Comparison of ENCODE assay signal across 8 mouse cellular contexts in the genomic region with DNA sequence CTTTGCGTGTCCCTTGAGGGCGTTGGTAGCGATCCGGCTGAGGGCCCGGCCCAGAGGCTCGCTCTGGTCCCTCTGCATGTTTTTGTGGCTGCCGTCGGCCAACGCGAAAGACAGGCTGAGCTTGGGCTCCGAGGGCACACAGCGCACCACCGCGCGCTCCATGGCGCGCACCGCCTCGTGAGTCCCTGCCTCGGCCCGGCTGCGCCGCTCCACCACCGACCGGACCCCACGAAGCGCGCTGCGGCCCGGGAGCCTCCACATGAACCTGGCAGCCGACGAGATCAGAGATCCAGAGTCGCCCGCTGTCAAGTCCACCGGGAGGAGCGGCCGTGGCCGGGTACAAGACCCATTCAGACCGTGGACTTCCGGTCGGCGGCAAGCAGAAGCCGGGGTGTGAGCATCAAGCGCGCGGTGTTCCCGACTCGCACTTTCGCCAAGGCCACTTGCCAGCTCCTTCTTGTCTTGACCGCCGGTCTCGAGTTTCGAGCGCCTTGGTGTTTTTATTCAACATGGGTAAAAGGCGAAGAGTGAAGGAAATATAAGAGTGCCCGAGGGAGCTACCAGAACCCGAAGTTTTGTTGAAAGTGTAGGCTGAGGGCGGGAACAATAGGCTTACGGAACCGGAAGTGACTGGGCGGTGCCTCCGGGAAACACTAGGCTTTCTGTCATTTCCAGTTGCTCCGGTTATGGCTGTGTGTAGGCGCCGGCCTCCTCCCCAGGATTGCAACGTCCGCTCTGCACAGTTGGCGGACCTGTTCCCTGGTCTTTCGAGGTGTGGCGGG. TPM values are rescaled to one million over a fixed set of nuclear protein-coding genes. Genes with fewer than 3 reads are reported as not detected.
A peak's percentile ranks its signal among the peaks of the same experiment; 100 is the strongest.
DNase-seq lines count a peak whose midpoint lies in the region; ATAC-seq and TF ChIP-seq lines count a peak whose summit lies in the region.

A gene (minus strand): TSS at position 592 of the 782 bp plus-strand sequence.

- peak within 1 kb of the TSS; percentile 96 for H3K4me3 ChIP-seq in E14TG2a.4 (replicated peaks; ENCODE audit: low read length)
- peak within 1 kb of the TSS; percentile 83 for H3K4me3 ChIP-seq in forebrain, embryonic 12.5 days (replicated peaks)
- H3K4me3 ChIP-seq in heart, postnatal 0 days (ENCODE audit: low read depth, low read length): peak within 1 kb of the TSS; percentile 91
- H3K4me3 ChIP-seq in liver, embryonic 16.5 days (ENCODE audit: low read depth, low read length): peak within 1 kb of the TSS; percentile 83
- peak within 1 kb of the TSS; percentile 99 for H3K4me3 ChIP-seq in neural tube, embryonic 13.5 days
- H3K4me3 ChIP-seq in testis, adult 2 months (ENCODE audit: control insufficient read depth, low read depth, low read length): peak within 1 kb of the TSS; percentile 99

- no peaks in the 10 kb centered on the region for H3K9me3 ChIP-seq in E14TG2a.4 (ENCODE audit: low read length)
- no peaks in the 10 kb centered on the region for H3K9me3 ChIP-seq in forebrain, embryonic 12.5 days
- H3K9me3 ChIP-seq in heart, postnatal 0 days (replicated peaks; ENCODE audit: control insufficient read depth, low read length): no peaks in the 10 kb centered on the region
- no peaks in the 10 kb centered on the region for H3K9me3 ChIP-seq in liver, embryonic 16.5 days (replicated peaks; ENCODE audit: control insufficient read depth, low read length)
- H3K9me3 ChIP-seq in neural tube, embryonic 13.5 days: no peaks in the 10 kb centered on the region

- ATAC-seq in forebrain, embryonic 12.5 days (ENCODE audit: low FRiP score): peak; percentile 93
- peak; percentile 91 for ATAC-seq in heart, postnatal 0 days (ENCODE audit: insufficient read depth, low read depth)
- ATAC-seq in liver, embryonic 16.5 days (ENCODE audit: low read depth): peak; percentile 85
- ATAC-seq in neural tube, embryonic 13.5 days (ENCODE audit: low read depth): peak; percentile 94

- H3K36me3 ChIP-seq in E14TG2a.4 (ENCODE audit: insufficient read depth, low read length): peaks cover 35% of the 10 kb centered on the region
- H3K36me3 ChIP-seq in forebrain, embryonic 12.5 days (replicated peaks): peaks cover 16% of the 10 kb centered on the region; the same call in 1 of the 2 replicates
- H3K36me3 ChIP-seq in heart, postnatal 0 days (replicated peaks; ENCODE audit: control insufficient read depth, insufficient read depth, low read length): peaks cover 21% of the 10 kb centered on the region
- H3K36me3 ChIP-seq in liver, embryonic 16.5 days (ENCODE audit: control insufficient read depth, insufficient read depth): peaks cover 7% of the 10 kb centered on the region
- peaks cover 18% of the 10 kb centered on the region for H3K36me3 ChIP-seq in neural tube, embryonic 13.5 days
- H3K36me3 ChIP-seq in testis, adult 2 months (ENCODE audit: control insufficient read depth, insufficient read depth, low read length): no peaks in the 10 kb centered on the region

- under 1% methylated on average over 70 of the region's 70 CpGs for WGBS in forebrain, embryonic 12.5 days
- WGBS in heart, postnatal 0 days: under 1% methylated on average over 70 of the region's 70 CpGs
- under 1% methylated on average over 70 of the region's 70 CpGs for WGBS in liver, embryonic 16.5 days (ENCODE audit: insufficient replicate concordance)
- under 1% methylated on average over 70 of the region's 70 CpGs for WGBS in neural tube, embryonic 13.5 days

- H3K27ac ChIP-seq in forebrain, embryonic 12.5 days: peak within 1 kb of the TSS; percentile 82
- peak within 1 kb of the TSS; percentile 92 for H3K27ac ChIP-seq in heart, postnatal 0 days (ENCODE audit: low read depth)
- H3K27ac ChIP-seq in liver, embryonic 16.5 days (ENCODE audit: low read length): peak within 1 kb of the TSS; percentile 93
- H3K27ac ChIP-seq in neural tube, embryonic 13.5 days (replicated peaks): peak within 1 kb of the TSS; percentile 82
- H3K27ac ChIP-seq in testis, adult 2 months (ENCODE audit: control insufficient read depth, insufficient read depth, low read depth, low read length): peak within 1 kb of the TSS; percentile 98

- no peaks in the 10 kb centered on the region for H3K27me3 ChIP-seq in E14TG2a.4 (ENCODE audit: insufficient read depth, low read length)
- H3K27me3 ChIP-seq in forebrain, embryonic 12.5 days: no peaks in the 10 kb centered on the region
- H3K27me3 ChIP-seq in heart, postnatal 0 days (ENCODE audit: control insufficient read depth, insufficient read depth, low read length): no peaks in the 10 kb centered on the region
- H3K27me3 ChIP-seq in liver, embryonic 16.5 days (ENCODE audit: control insufficient read depth, insufficient read depth, low read depth, low read length): no peaks in the 10 kb centered on the region
- H3K27me3 ChIP-seq in neural tube, embryonic 13.5 days: 0 out of 2 replicates have a peak, but pooled peaks cover 6% of the 10 kb centered on the region
- H3K27me3 ChIP-seq in testis, adult 2 months (ENCODE audit: control insufficient read depth, insufficient read depth, low read length): no peaks in the 10 kb centered on the region

- peaks cover 52% of the 10 kb centered on the region for H3K4me1 ChIP-seq in E14TG2a.4 (replicated peaks; ENCODE audit: low read depth, low read length)
- peaks cover 30% of the 10 kb centered on the region for H3K4me1 ChIP-seq in forebrain, embryonic 12.5 days
- peaks cover 25% of the 10 kb centered on the region for H3K4me1 ChIP-seq in heart, postnatal 0 days (ENCODE audit: control insufficient read depth, insufficient read depth)
- peaks cover 15% of the 10 kb centered on the region for H3K4me1 ChIP-seq in liver, embryonic 16.5 days (ENCODE audit: control insufficient read depth, low read depth, low read length)
- H3K4me1 ChIP-seq in neural tube, embryonic 13.5 days (replicated peaks): peaks cover 35% of the 10 kb centered on the region
- H3K4me1 ChIP-seq in testis, adult 2 months (ENCODE audit: control insufficient read depth, insufficient read depth, low read length): peaks cover 4% of the 10 kb centered on the region

- TF ChIP-seq CTCF in E14TG2a.4 (conservative IDR thresholded peaks at IDR 0.05; ENCODE audit: low read length): no peak
- TF ChIP-seq CTCF in heart, postnatal 0 days (IDR thresholded peaks at IDR 0.05; ENCODE audit: low read depth): no peak
- TF ChIP-seq CTCF in testis, adult 2 months (IDR thresholded peaks at IDR 0.05; ENCODE audit: control insufficient read depth, insufficient read depth, insufficient replicate concordance, low read depth, low read length): no peak

- peak within 1 kb of the TSS; percentile 99 for H3K4me2 ChIP-seq in forebrain, embryonic 12.5 days
- peak within 1 kb of the TSS; percentile 97 for H3K4me2 ChIP-seq in heart, postnatal 0 days (ENCODE audit: low read depth, low read length)
- peak within 1 kb of the TSS; percentile 84 for H3K4me2 ChIP-seq in liver, embryonic 16.5 days (ENCODE audit: low read depth, low read length)
- H3K4me2 ChIP-seq in neural tube, embryonic 13.5 days: peak within 1 kb of the TSS; percentile 100

- peak within 1 kb of the TSS; percentile 85 for H3K9ac ChIP-seq in forebrain, embryonic 12.5 days
- peak within 1 kb of the TSS; percentile 84 for H3K9ac ChIP-seq in heart, postnatal 0 days (replicated peaks; ENCODE audit: low read depth, low read length)
- peak within 1 kb of the TSS; percentile 88 for H3K9ac ChIP-seq in liver, embryonic 16.5 days (ENCODE audit: low read depth, low read length)
- peak within 1 kb of the TSS; percentile 93 for H3K9ac ChIP-seq in neural tube, embryonic 13.5 days

- peak; percentile 64 for TF ChIP-seq POLR2A in testis, adult 2 months (IDR thresholded peaks at IDR 0.05; ENCODE audit: control insufficient read depth, low read depth, low read length)

- TF ChIP-seq EP300 in heart, postnatal 0 days (IDR thresholded peaks at IDR 0.05; ENCODE audit: low read depth): 0 out of 2 replicates have a peak, but pooled peaks have one; percentile 66

- peak; percentile 93 for DNase-seq in c-Kit-positive CD71-positive TER-119-positive erythroid progenitor cells, embryonic 14.5 days (ENCODE audit: low spot score)
- peak; percentile 93 for DNase-seq in heart, postnatal 0 days (ENCODE audit: low spot score)
- peak; percentile 88 to 93 for DNase-seq in kidney, postnatal 4 days

RNA-seq across cellular contexts. Expression of the gene that starts here (rescaled TPM):
- polyA plus RNA-seq in forebrain, embryonic 12.5 days (2016; fragmentation: Nextera tagmentation; extraction: Ambion mirVana): 12.9 TPM in 2 replicates
- total RNA-seq in heart, postnatal 0 days (2014; rRNA removed; ENCODE audit: low replicate concordance): 9.4 and 12.0 TPM in 2 replicates
- polyA plus RNA-seq in heart, postnatal 0 days (2015; fragmentation: Nextera tagmentation; extraction: Ambion mirVana): 4.3 and 4.9 TPM in 2 replicates
- 4.6 TPM in 2 replicates for polyA plus RNA-seq in liver, embryonic 16.5 days (2015; fragmentation: Nextera tagmentation; extraction: Ambion mirVana)
- 11.5 and 12.2 TPM in 2 replicates for polyA plus RNA-seq in neural tube, embryonic 13.5 days (2015; fragmentation: Nextera tagmentation; extraction: Ambion mirVana)
- 2.0 and 2.3 TPM in 2 replicates for polyA plus RNA-seq in testis, adult 2 months (2012; rRNA removed)

Comparison
In these comparisons a context has a peak if more than half of its experiments do, and no peak if none do; other contexts are left out.
1. Peak in every context shown above with its lines: DNase-seq, ATAC-seq, H3K4me3 ChIP-seq and H3K27ac ChIP-seq.